Mouse (Mus musculus): ENCODE measurements around the gene Btf3l4. TPM values are rescaled to one million over a fixed set of nuclear protein-coding genes. Genes with fewer than 3 reads are reported as not detected.
A peak's percentile ranks its signal among the peaks of the same experiment; 100 is the strongest.

Btf3l4 gene
- polyA plus RNA-seq, 1 experiment from 2014 or later = 147 TPM

DNA sequence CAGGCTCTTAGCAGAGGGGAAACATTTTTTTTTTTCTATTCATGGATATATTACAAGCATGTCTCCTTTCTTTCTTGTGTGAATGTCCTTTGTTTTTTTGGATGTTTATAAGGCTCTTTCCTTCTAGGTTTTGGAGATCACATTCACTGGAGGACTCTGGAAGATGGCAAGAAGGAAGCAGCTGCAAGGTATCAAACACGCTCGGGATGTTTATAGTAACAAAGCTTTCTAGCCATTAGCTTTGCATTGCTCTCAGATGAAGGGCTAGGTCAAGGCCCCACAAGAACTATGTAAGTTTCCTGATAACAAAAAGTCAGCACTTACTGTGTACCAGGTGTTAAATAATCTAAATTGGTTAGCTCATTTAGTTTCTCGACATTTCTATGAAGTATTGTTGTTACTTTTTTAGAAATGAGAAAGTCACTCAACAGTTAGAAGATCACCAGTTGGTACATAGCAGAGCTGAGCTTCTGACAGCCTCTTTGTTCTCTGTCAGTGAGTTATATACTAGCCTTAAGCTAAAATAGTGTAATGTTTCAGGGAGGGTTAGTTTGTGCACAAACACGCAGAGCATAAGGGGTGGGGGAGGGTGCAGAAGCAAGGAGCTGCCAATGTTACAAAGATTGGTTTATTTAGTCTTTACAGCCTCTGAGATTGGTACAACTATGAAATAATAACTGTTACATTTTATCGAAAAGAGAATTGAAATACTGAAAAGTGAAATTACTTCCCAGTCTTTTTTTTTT, 12.6 kb upstream of the Btf3l4 start:
- H3K27ac ChIP-seq (ENCODE audit: low read length) = peak overlapping the region; percentile 85
- WGBS = 38% methylated on average over 5 of the region's 5 CpGs

DNA sequence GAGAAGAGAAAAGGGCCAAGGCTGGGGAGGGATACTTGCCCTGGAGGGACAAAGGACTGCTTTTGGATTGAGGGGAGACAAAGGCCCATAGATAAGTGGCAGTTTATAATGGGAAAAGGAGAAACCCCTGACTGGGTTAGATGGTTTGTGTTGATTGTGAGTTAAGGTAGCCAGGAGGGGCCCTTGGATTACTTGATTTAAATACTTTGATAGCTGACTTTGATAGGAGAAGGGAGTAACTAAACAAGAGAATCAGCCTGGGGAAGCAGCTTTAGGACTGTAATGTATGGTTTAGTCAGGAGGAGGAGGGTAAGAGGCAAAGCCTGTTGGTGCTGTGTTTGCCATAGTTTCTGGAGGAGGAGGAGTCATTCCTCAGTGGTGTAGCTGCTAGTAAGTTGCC, 9.9 kb upstream of the Btf3l4 start:
- peaks cover 3% of the 10 kb centered on the region for H3K36me3 ChIP-seq (ENCODE audit: control insufficient read depth, insufficient read depth, low read length)
- no peak overlapping the region for H3K27ac ChIP-seq (ENCODE audit: low read length)
- no peak overlapping the region for H3K4me3 ChIP-seq (ENCODE audit: low read length)
- H3K9me3 ChIP-seq (ENCODE audit: control insufficient read depth, low read length) = no peaks in the 10 kb centered on the region
- H3K4me2 ChIP-seq (ENCODE audit: low read depth, low read length) = no peak overlapping the region
- peaks cover 19% of the 10 kb centered on the region for H3K4me1 ChIP-seq (replicated peaks; ENCODE audit: control insufficient read depth, insufficient read depth, low read length)
- no peak for ATAC-seq (ENCODE audit: low read depth)
- H3K27me3 ChIP-seq (ENCODE audit: control insufficient read depth, insufficient read depth, low read depth, low read length) = no peaks in the 10 kb centered on the region
- H3K9ac ChIP-seq (ENCODE audit: low read length) = no peak overlapping the region

More for the DNA sequence above, 12.6 kb upstream of the Btf3l4 start:
- peak; percentile 79 for ATAC-seq (ENCODE audit: low read depth)
- no peaks in the 10 kb centered on the region for H3K36me3 ChIP-seq (ENCODE audit: control insufficient read depth, insufficient read depth, low read length)
- H3K4me3 ChIP-seq (ENCODE audit: low read length) = no peak overlapping the region
- no peaks in the 10 kb centered on the region for H3K27me3 ChIP-seq (ENCODE audit: control insufficient read depth, insufficient read depth, low read depth, low read length)
- no peak overlapping the region for H3K9ac ChIP-seq (ENCODE audit: low read length)
- no peaks in the 10 kb centered on the region for H3K9me3 ChIP-seq (ENCODE audit: control insufficient read depth, low read length)
- peaks cover 29% of the 10 kb centered on the region for H3K4me1 ChIP-seq (replicated peaks; ENCODE audit: control insufficient read depth, insufficient read depth, low read length)
- peak overlapping the region; percentile 35; the same call in 1 of the 2 replicates for H3K4me2 ChIP-seq (ENCODE audit: low read depth, low read length)

DNA sequence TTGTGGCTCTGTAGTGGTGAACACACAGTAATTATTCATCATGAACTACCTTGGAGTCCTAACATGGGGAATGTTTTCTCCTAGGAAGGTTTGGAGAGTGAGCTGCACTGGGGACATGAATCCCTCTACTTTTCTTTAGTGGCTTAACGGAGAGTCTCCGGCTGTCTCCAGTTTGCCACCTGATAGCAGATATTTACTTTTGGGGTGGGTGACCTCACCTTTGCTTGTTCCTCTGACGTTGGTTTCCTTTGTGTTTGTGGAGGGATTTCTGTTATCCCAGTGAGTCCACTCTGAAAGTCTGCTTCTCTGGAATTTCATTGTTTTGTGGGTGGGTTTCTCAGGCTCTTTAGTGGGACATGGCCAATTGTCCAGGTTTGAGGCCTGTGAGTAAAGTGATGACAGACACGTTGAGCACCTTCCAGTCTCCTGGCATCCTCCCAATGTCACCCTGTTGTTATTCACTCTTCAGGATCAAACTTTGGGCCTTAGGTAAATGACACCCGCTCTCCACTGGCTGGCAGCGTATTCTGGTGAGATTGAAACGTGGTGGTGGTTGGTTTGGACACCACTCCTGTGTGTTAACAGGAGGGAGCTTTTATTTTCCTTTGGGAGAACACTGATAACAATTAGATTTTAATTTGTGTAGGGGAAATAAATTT, 8.6 kb upstream of the Btf3l4 start:
- no peaks in the 10 kb centered on the region for H3K27me3 ChIP-seq (ENCODE audit: control insufficient read depth, insufficient read depth, low read depth, low read length)
- peaks cover 18% of the 10 kb centered on the region for H3K4me1 ChIP-seq (replicated peaks; ENCODE audit: control insufficient read depth, insufficient read depth, low read length)
- ATAC-seq (ENCODE audit: low read depth) = no peak
- H3K36me3 ChIP-seq (ENCODE audit: control insufficient read depth, insufficient read depth, low read length) = peaks cover 3% of the 10 kb centered on the region
- no peak overlapping the region for H3K4me3 ChIP-seq (ENCODE audit: low read length)
- 58% methylated on average over 7 of the region's 7 CpGs for WGBS
- H3K27ac ChIP-seq (ENCODE audit: low read length) = no peak overlapping the region
- no peak overlapping the region for H3K9ac ChIP-seq (ENCODE audit: low read length)
- no peaks in the 10 kb centered on the region for H3K9me3 ChIP-seq (ENCODE audit: control insufficient read depth, low read length)
- no peak overlapping the region for H3K4me2 ChIP-seq (ENCODE audit: low read depth, low read length)

DNA sequence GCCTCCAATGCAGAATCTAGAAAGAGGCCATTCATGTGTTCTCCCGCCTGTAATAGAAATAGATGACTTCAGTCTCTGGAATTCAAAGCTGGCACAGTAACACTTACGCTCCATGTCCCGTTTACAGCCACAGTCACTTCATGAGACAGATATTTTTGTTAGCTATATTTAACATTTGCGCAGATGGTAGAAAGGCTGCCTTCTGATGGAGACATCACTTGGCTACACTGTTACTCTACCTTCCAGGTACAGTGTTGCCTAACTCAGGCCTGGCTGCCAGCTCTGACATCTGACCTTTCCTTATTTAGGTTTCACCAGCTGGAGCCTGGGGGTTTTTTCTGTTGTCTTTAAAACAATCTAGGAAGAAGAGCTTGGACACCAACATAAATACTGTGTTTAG, 4.6 kb upstream of the Btf3l4 start:
- no peaks in the 10 kb centered on the region for H3K27me3 ChIP-seq (ENCODE audit: control insufficient read depth, insufficient read depth, low read depth, low read length)
- no peak overlapping the region for H3K4me2 ChIP-seq (ENCODE audit: low read depth, low read length)
- no peak for ATAC-seq (ENCODE audit: low read depth)
- no peaks in the 10 kb centered on the region for H3K9me3 ChIP-seq (ENCODE audit: control insufficient read depth, low read length)
- H3K4me1 ChIP-seq (replicated peaks; ENCODE audit: control insufficient read depth, insufficient read depth, low read length) = peaks cover 9% of the 10 kb centered on the region
- peaks cover 3% of the 10 kb centered on the region for H3K36me3 ChIP-seq (ENCODE audit: control insufficient read depth, insufficient read depth, low read length)
- 62% methylated on average over 4 of the region's 4 CpGs for WGBS
- no peak overlapping the region for H3K27ac ChIP-seq (ENCODE audit: low read length)
- H3K9ac ChIP-seq (ENCODE audit: low read length) = no peak overlapping the region
- no peak overlapping the region for H3K4me3 ChIP-seq (ENCODE audit: low read length)

DNA sequence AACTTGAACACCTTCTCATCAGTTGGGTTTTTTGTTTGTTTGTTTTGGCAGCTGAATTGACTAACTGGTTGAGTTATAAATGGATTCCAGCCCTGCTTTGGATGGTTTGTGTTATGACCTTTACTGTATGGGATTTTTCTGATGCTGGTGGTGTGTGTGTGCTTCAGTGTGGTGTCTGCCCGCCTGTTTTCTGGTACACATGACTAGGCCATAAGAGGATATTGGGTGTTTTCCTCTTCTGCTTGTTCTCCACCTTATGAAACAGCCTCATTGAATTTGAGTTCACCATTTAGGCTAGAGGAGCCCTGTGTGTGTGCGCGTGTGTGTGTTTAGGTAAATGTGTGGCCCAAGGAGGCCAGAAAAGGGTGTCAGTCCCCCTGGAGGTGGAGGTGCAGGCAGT, 2.1 kb upstream of the Btf3l4 start:
- H3K4me2 ChIP-seq (ENCODE audit: low read depth, low read length) = peak overlapping the region; percentile 72
- WGBS = 48% methylated on average over 3 of the region's 3 CpGs
- peak overlapping the region; percentile 76 for H3K9ac ChIP-seq (ENCODE audit: low read length)
- no peaks in the 10 kb centered on the region for H3K27me3 ChIP-seq (ENCODE audit: control insufficient read depth, insufficient read depth, low read depth, low read length)
- peak overlapping the region; percentile 97; the same call in 1 of the 2 replicates for H3K27ac ChIP-seq (ENCODE audit: low read length)
- peaks cover 3% of the 10 kb centered on the region for H3K36me3 ChIP-seq (ENCODE audit: control insufficient read depth, insufficient read depth, low read length)
- H3K4me1 ChIP-seq (replicated peaks; ENCODE audit: control insufficient read depth, insufficient read depth, low read length) = peaks cover 19% of the 10 kb centered on the region
- no peaks in the 10 kb centered on the region for H3K9me3 ChIP-seq (ENCODE audit: control insufficient read depth, low read length)
- ATAC-seq (ENCODE audit: low read depth) = no peak
- H3K4me3 ChIP-seq (ENCODE audit: low read length) = peak overlapping the region; percentile 83

DNA sequence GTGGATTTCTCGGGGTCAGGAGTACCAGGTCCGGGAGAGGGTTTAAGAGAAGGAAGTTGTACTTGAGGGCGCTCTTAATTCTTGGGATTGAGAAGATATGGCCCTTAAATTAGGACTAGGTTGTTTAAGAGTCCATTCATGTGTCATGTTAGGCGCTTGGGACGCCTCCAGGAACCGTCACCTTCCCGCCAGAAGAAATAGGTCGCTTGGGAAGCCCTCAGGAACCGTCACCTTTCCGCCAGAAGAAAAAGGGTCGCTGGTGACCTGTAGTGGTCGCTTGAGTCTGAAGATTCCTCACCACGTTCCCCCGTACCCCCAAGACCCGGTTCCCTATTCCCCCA, 1.5 kb upstream of the Btf3l4 start:
- H3K4me3 ChIP-seq (ENCODE audit: low read length) = peak overlapping the region; percentile 83
- no peaks in the 10 kb centered on the region for H3K27me3 ChIP-seq (ENCODE audit: control insufficient read depth, insufficient read depth, low read depth, low read length)
- peak overlapping the region; percentile 97 for H3K27ac ChIP-seq (ENCODE audit: low read length)
- peak overlapping the region; percentile 72 for H3K4me2 ChIP-seq (ENCODE audit: low read depth, low read length)
- peaks cover 2% of the 10 kb centered on the region; the same call in 1 of the 2 replicates for H3K36me3 ChIP-seq (ENCODE audit: control insufficient read depth, insufficient read depth, low read length)
- H3K9me3 ChIP-seq (ENCODE audit: control insufficient read depth, low read length) = no peaks in the 10 kb centered on the region
- H3K9ac ChIP-seq (ENCODE audit: low read length) = peak overlapping the region; percentile 76
- no peak for ATAC-seq (ENCODE audit: low read depth)
- WGBS = under 1% methylated on average over 15 of the region's 15 CpGs
- H3K4me1 ChIP-seq (replicated peaks; ENCODE audit: control insufficient read depth, insufficient read depth, low read length) = peaks cover 19% of the 10 kb centered on the region

DNA sequence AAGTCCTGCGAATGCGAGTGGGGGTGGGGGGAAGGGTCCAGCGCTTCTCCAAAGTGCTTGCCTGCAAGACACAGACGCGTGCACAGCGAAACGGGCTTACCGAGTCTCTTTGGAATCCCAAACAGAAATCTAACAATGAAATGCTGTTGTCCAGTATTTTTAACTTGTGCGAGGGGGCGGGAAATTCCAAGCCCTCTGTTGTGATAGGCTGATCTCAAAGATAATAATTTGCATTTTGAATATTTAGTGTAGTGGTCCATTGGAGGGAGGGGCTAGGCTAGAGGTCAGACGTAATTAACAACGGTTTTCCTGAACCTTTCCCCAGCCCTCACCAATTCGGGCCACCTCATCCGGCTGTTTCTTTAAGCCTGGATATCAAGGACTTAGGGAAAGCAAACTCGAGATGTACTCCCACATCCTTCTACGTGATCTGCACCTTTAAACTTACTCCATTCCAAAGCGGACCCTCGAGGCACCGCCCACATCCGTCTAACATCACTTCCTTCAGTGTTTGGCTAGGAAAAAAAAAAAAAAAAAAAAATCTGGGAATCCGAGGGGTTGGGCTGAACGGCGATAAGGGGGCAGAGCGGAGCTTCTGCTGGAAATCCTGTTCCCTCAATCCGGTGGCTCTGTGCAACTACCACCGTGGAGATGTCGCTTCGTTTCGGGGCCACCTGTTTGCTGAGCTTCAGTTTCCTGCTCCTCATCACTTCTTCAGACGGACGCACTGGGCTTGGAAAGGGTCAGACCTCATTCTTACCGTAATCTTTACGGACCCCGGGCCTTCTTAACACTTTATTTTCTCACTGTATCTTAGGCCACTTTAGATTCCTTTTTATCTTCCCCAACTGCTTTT, 929 bp upstream of the Btf3l4 start, which contains the start of gene Txndc12:
Gene Txndc12, plus strand, starts transcription at position 487 of the 856 bp plus-strand sequence.
- under 1% methylated on average over 34 of the region's 34 CpGs for WGBS
- Histone ChIP-seq H3K4me3 (ENCODE audit: low read length) (peak within 1 kb of the TSS; percentile 83), H3K36me3 (ENCODE audit: control insufficient read depth, insufficient read depth, low read length) (peaks cover 4% of the 10 kb centered on the region; the same call in 1 of the 2 replicates), H3K27me3 (ENCODE audit: control insufficient read depth, insufficient read depth, low read depth, low read length) (no peaks in the 10 kb centered on the region), H3K4me1 (replicated peaks; ENCODE audit: control insufficient read depth, insufficient read depth, low read length) (peaks cover 19% of the 10 kb centered on the region), H3K9ac (ENCODE audit: low read length) (peak within 1 kb of the TSS; percentile 93), H3K4me2 (ENCODE audit: low read depth, low read length) (peak within 1 kb of the TSS; percentile 72), H3K9me3 (ENCODE audit: control insufficient read depth, low read length) (no peaks in the 10 kb centered on the region), H3K27ac (ENCODE audit: low read length) (peak within 1 kb of the TSS; percentile 97)
- ATAC-seq (ENCODE audit: low read depth) = peak; percentile 88

DNA sequence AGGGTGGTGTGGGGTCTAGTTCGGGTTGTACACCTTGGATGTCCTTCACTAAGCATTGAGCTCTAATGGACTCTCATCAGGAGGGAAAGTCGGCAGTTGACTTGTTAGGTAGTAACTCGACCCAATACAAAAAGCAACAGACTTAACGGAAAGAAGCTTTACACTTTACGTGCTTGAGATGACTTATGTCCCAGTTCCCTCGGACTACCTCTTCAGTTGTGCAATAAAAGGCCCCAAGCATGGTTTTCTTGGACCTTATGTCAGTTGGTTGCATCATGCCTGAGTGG, 357 bp upstream of the Btf3l4 start:
- Histone ChIP-seq H3K4me1 (replicated peaks; ENCODE audit: control insufficient read depth, insufficient read depth, low read length) (peaks cover 19% of the 10 kb centered on the region), H3K27me3 (ENCODE audit: control insufficient read depth, insufficient read depth, low read depth, low read length) (no peaks in the 10 kb centered on the region), H3K27ac (ENCODE audit: low read length) (peak overlapping the region; percentile 97), H3K4me2 (ENCODE audit: low read depth, low read length) (peak overlapping the region; percentile 72), H3K9me3 (ENCODE audit: control insufficient read depth, low read length) (no peaks in the 10 kb centered on the region), H3K36me3 (ENCODE audit: control insufficient read depth, insufficient read depth, low read length) (peaks cover 4% of the 10 kb centered on the region), H3K9ac (ENCODE audit: low read length) (peak overlapping the region; percentile 71), H3K4me3 (ENCODE audit: low read length) (peak overlapping the region; percentile 83)
- WGBS = 0% methylated on average over 6 of the region's 6 CpGs
- ATAC-seq (ENCODE audit: low read depth) = no peak

DNA sequence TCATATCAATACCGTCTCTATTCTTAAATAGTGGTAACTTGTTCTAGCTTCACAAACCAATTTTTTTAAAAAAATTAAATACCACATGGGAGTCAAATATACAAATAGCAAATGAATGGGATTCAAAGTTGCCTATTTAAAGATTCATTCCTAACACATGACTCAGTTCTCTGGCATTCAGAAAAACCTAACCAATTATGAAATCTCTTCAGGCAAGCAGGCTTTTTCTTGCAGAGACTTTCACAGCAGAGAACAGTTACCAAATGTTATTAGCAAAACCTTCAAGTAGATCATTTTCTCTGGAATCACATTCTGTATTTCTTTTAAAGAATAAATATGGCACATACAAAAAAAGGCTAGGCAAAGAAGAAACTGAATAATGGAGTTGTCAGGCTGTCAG, 2.7 kb downstream of the Btf3l4 start:
- H3K27me3 ChIP-seq (ENCODE audit: control insufficient read depth, insufficient read depth, low read depth, low read length) = no peaks in the 10 kb centered on the region
- no peak overlapping the region for H3K9ac ChIP-seq (ENCODE audit: low read length)
- ATAC-seq (ENCODE audit: low read depth) = no peak
- H3K4me2 ChIP-seq (ENCODE audit: low read depth, low read length) = no peak overlapping the region
- peaks cover 11% of the 10 kb centered on the region for H3K36me3 ChIP-seq (ENCODE audit: control insufficient read depth, insufficient read depth, low read length)
- H3K4me3 ChIP-seq (ENCODE audit: low read length) = no peak overlapping the region
- H3K27ac ChIP-seq (ENCODE audit: low read length) = no peak overlapping the region
- no peaks in the 10 kb centered on the region for H3K9me3 ChIP-seq (ENCODE audit: control insufficient read depth, low read length)
- WGBS = 78% methylated on average over 1 of the region's 1 CpGs
- peaks cover 15% of the 10 kb centered on the region for H3K4me1 ChIP-seq (replicated peaks; ENCODE audit: control insufficient read depth, insufficient read depth, low read length)

All from lung, embryonic 16.5 days (tissue).